13 mouse cellular contexts compared by ENCODE assay signal in the genomic region with DNA sequence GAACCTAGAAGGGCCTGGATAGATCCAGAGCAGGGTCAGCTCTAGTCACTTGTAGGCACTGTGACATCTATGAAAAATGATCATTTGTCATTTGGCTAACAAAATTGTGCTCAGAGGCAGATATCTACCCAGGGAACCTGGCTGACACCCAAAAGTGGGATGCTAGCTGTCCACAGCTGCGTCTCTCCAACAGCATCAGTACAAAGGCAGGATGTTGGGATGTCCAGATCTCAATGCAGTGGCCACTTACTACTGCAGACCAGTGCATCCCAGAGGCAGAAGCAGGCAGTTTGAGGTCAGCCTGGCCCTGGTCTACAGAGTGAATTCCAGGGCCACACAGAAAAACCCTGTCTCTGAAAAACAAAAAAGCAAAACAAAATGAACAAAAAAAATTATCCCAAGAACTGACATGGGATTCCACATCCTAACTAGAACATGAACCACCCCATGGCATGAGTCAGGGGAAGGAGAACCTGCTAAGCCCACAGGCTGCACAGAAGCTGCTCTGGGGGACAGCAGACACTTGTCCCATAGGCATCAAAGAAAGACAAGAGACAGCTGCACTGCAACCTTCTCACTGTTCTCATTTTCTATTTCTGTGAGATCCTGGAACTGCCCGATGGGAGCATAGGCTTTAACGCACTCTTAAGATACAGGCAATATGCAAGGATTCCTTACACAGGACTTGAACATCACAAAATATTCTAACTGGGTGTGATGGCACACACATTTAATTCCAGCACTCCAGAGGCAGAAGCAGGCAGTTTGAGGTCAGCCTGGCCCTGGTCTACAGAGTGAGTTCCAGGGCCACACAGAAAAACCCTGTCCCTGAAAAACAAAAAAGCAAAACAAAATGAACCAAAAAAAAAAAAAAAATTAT.
DNase-seq lines count a peak whose midpoint lies in the region; ATAC-seq and TF ChIP-seq lines count a peak whose summit lies in the region.
"Had no signal": no experiment of that assay in that cellular context is flagged by ENCODE, and none has a peak within 500 bp of the region (broad histone marks: within the 10 kb centered on the region; RNA-seq: fewer than 3 reads in every experiment).

No protein-coding gene starts in this region.

- peak overlapping the region; percentile 36; the same call in 1 of the 2 replicates for H3K27ac ChIP-seq in gastrocnemius, adult 2 months
- H3K27ac ChIP-seq in kidney, adult 2 months (ENCODE audit: insufficient read depth, low read depth, low read length) = no peak overlapping the region
- H3K27ac ChIP-seq in kidney, embryonic 14.5 days (ENCODE audit: low read depth, low read length) = no peak overlapping the region; the same call in 1 of the 2 replicates
- H3K27ac ChIP-seq in lung, postnatal 0 days (ENCODE audit: low read length) = no peak overlapping the region
- H3K27ac ChIP-seq: liver, embryonic 12.5 days; midbrain, embryonic 10.5 days had no signal

- ATAC-seq in kidney, embryonic 14.5 days (ENCODE audit: low FRiP score, low TSS enrichment) = no peak
- ATAC-seq in lung, postnatal 0 days = peak; percentile 4; the same call in 1 of the 2 replicates
- ATAC-seq: CD4-positive, CD25-positive, alpha-beta regulatory T cell, adult 4 months; liver, embryonic 12.5 days; Patski had no signal

- DNase-seq in gastrocnemius, adult 2 months = peak; percentile 37
- no peak for DNase-seq in gastrocnemius, adult 18-20 months (ENCODE audit: low spot score)
- DNase-seq in kidney, adult 2 months = peak; percentile 12
- DNase-seq in lung, postnatal 0 days (ENCODE audit: low spot score) = no peak
- no peak for DNase-seq in lung, adult 2 months
- DNase-seq in lung, postnatal 14 days = peak; percentile 5
- DNase-seq in retina, embryonic 14.5 days (ENCODE audit: low spot score) = no peak
- DNase-seq: right cerebral cortex, postnatal 14 days had no signal

- H3K9ac ChIP-seq in kidney, embryonic 14.5 days (ENCODE audit: low read depth, low read length) = no peak overlapping the region
- H3K9ac ChIP-seq in lung, postnatal 0 days (replicated peaks; ENCODE audit: low read depth) = no peak overlapping the region
- H3K9ac ChIP-seq: liver, embryonic 12.5 days had no signal

- no peaks in the 10 kb centered on the region for H3K4me1 ChIP-seq in kidney, adult 2 months (ENCODE audit: control insufficient read depth, insufficient read depth, low read length)
- H3K4me1 ChIP-seq in kidney, embryonic 14.5 days (ENCODE audit: control insufficient read depth, insufficient read depth, low read length) = no peaks in the 10 kb centered on the region
- no peaks in the 10 kb centered on the region for H3K4me1 ChIP-seq in lung, postnatal 0 days (ENCODE audit: insufficient read depth, low read depth, low read length)
- H3K4me1 ChIP-seq in lung, adult 2 months (ENCODE audit: control insufficient read depth, insufficient read depth, low read length) = no peaks in the 10 kb centered on the region
- H3K4me1 ChIP-seq: liver, embryonic 12.5 days; midbrain, embryonic 10.5 days had no signal

- no peak for TF ChIP-seq EP300 in lung, postnatal 0 days (IDR thresholded peaks at IDR 0.05)

- no peak for TF ChIP-seq CTCF in gastrocnemius, adult 2 months (IDR thresholded peaks at IDR 0.05)
- no peak for TF ChIP-seq CTCF in kidney, adult 2 months (conservative IDR thresholded peaks at IDR 0.05; ENCODE audit: insufficient read depth, insufficient read length, low read depth, low read length)
- TF ChIP-seq CTCF in lung, postnatal 0 days (IDR thresholded peaks at IDR 0.05) = no peak
- TF ChIP-seq CTCF in lung, adult 2 months (IDR thresholded peaks at IDR 0.05; ENCODE audit: insufficient read depth, low read length) = no peak

- 76% methylated on average over 3 of the region's 3 CpGs for WGBS in kidney, adult 2 months
- WGBS in kidney, embryonic 14.5 days = 81% methylated on average over 3 of the region's 3 CpGs
- 53% methylated on average over 3 of the region's 3 CpGs for WGBS in lung, postnatal 0 days
- WGBS in lung, adult 2 months = 63% methylated on average over 3 of the region's 3 CpGs

- intact Hi-C loops in gastrocnemius, adult 2 months (cut with DNase I) = no loop called here

- H3K4me2 ChIP-seq in kidney, embryonic 14.5 days (replicated peaks; ENCODE audit: low read depth, low read length) = no peak overlapping the region
- H3K4me2 ChIP-seq in lung, postnatal 0 days (replicated peaks; ENCODE audit: low read depth, low read length) = no peak overlapping the region
- H3K4me2 ChIP-seq: liver, embryonic 12.5 days had no signal

- H3K9me3 ChIP-seq in kidney, embryonic 14.5 days (ENCODE audit: control insufficient read depth, low read length) = no peaks in the 10 kb centered on the region
- H3K9me3 ChIP-seq in lung, postnatal 0 days (ENCODE audit: low read length) = no peaks in the 10 kb centered on the region

- no peak overlapping the region for H3K4me3 ChIP-seq in gastrocnemius, adult 2 months
- no peak overlapping the region for H3K4me3 ChIP-seq in kidney, adult 2 months (ENCODE audit: insufficient read depth, low read depth, low read length)
- no peak overlapping the region for H3K4me3 ChIP-seq in kidney, embryonic 14.5 days (ENCODE audit: low read length)
- H3K4me3 ChIP-seq in lung, postnatal 0 days (ENCODE audit: low read depth, low read length) = no peak overlapping the region
- no peak overlapping the region for H3K4me3 ChIP-seq in lung, adult 2 months (replicated peaks; ENCODE audit: extremely low read depth, low read depth, low read length)
- H3K4me3 ChIP-seq: liver, embryonic 12.5 days; midbrain, embryonic 10.5 days had no signal

- no peaks in the 10 kb centered on the region for H3K27me3 ChIP-seq in kidney, adult 2 months (replicated peaks; ENCODE audit: control insufficient read depth, insufficient read depth, low read length)
- H3K27me3 ChIP-seq in kidney, embryonic 14.5 days (ENCODE audit: control insufficient read depth, insufficient read depth, low read length) = no peaks in the 10 kb centered on the region
- H3K27me3 ChIP-seq in lung, postnatal 0 days (replicated peaks; ENCODE audit: insufficient read depth, low read length) = no peaks in the 10 kb centered on the region
- H3K27me3 ChIP-seq: liver, embryonic 12.5 days; Patski had no signal

- no peak for TF ChIP-seq POLR2A in kidney, adult 2 months (IDR thresholded peaks at IDR 0.05; ENCODE audit: low read depth, low read length)
- no peak for TF ChIP-seq POLR2A in lung, adult 2 months (IDR thresholded peaks at IDR 0.05; ENCODE audit: borderline replicate concordance, extremely low read depth, low read depth, low read length)

- H3K36me3 ChIP-seq in kidney, adult 2 months (ENCODE audit: control insufficient read depth, insufficient read depth, low read length) = peaks cover under 1% of the 10 kb centered on the region
- peaks cover 28% of the 10 kb centered on the region for H3K36me3 ChIP-seq in kidney, embryonic 14.5 days (ENCODE audit: control insufficient read depth, insufficient read depth, low read length)
- H3K36me3 ChIP-seq in lung, postnatal 0 days (ENCODE audit: insufficient read depth, low read length) = peaks cover under 1% of the 10 kb centered on the region

Comparison
In these comparisons a context has a peak if more than half of its experiments do, and no peak if none do; other contexts are left out.
1. DNase-seq: peak in gastrocnemius, adult 2 months (single experiment), kidney, adult 2 months (single experiment) and lung, postnatal 14 days (single experiment); none in gastrocnemius, adult 18-20 months (single experiment), lung, postnatal 0 days (single experiment), lung, adult 2 months (single experiment) and retina, embryonic 14.5 days (single experiment).